Mouse (Mus musculus) olfactory bulb, adult 2 months (tissue): Measurements from ENCODE around the gene Gtf3a.

Source experiments
- CTCF ChIP-seq: fragments of 200-500 bp; IDR thresholded peaks from 2 replicates; pipeline ENCODE4 v1.5.1; 2012; ENCODE audit warnings: low read depth, mild to moderate bottlenecking, low read length, moderate library complexity; ENCODE audit not compliant: insufficient read depth
- POLR2A ChIP-seq: fragments of 200-500 bp; IDR thresholded peaks from 2 replicates; pipeline ENCODE4 v1.6.1; 2012; ENCODE audit warnings: mild to moderate bottlenecking, low read depth, low read length, moderate library complexity; ENCODE audit not compliant: insufficient read depth

DNA sequence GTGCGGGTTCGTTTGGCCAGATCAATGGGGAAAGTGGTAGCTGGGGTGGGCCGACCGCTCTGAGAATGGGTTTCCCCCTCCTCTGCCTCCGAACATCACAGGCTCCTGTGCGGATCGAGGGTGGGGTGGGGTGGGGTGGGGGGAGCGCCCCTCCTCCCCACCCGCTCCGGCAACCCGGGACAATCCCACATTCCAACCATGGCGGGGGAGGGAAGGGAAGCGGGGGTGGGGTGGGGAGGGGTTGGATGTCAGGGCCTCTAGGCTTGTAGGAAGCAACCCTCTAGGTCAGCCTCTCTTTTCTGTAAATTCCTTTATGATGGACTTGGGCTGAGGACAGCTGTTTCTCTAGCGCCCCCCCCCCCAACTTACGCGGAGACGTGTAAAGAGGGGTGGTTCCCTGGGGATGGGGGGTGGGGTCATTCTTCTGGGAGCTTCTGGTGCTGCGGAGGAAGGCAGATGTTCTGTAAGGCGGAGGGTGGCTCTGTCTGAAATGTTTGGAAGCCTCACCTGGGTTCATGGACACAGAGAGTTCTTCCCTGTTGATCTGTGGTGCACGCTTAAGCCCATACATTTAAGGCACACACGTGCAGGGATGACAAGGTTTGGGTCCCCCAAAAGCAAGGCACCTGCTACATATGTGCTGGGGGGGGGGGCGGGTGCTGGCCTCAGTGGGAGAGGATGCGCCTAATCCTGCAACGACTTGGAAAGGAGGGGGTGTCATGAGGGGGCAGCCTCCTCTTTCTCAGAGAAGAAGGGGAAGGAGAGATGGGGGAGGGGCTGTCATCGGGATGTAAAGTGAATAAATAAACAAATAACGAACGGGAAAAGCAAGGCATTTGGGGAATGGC, 27.9 kb upstream of the Gtf3a start:
- TF ChIP-seq POLR2A (no peak), CTCF (no peak)
